Mouse (Mus musculus): Measurements from ENCODE around the gene Smndc1. TPM values are rescaled to one million over a fixed set of nuclear protein-coding genes. Genes with fewer than 3 reads are reported as not detected.
A peak's percentile ranks its signal among the peaks of the same experiment; 100 is the strongest.

Smndc1 gene
- total RNA-seq, 2 experiments from 2014 or later, result 43.2 to 48.2 TPM

DNA sequence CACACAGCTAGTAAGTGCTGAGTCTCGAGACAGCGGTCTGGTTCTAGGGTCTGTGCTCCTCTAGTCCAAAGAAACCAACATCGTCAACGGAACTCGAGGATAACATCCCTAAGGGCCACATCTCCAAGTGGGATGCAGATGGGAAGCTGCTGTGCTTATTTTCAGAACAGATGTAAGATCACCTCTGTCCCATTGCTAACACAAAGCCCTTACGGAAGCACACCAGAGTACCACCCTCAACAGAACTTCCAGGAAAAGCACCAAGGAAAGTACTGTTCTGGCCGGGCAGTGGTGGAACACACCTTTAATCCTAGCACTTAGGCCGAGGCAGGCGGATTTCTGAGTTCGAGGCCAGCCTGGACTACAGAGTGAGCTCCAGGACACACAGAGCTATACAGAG, 12.0 kb downstream of the Smndc1 start:
- no peak for DNase-seq

DNA sequence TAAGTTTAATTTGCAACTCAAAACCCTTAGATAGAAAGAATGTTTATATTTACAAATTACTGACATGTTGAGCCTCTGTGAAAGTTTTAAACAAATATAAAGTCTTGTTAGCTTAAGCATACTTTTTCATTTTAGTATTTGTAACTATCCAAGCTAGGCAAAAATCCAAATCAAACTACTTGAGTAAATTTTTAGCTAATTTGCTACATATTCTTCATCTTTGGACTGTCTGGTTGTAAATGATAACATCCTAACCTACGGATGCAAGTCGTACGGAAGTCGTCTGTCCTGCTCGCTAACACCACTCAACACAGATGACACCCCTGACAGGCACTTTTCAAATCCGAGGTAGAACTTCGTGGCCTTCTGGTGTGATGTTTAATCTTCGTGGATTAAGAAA, 12.7 kb downstream of the Smndc1 start:
- no peak for DNase-seq

DNA sequence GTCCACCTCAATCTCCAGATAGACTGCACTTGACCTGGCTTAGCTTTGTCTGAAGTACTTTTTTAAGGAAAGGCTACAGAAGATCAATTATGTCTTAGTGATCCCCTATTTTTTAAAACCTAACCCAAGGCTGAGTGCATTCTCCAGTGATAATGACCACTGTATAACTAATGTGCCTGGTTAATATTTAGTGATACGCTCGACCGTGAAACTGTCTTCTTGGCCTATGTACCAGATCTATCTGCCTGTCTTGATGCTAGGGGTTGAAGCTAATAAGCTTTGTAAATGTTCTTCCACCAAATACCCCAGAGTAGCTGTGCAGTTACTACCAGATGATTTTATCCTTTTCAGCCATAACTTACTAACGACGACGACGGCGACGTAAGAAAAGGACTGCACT, 14.6 kb downstream of the Smndc1 start:
- no peak for DNase-seq

DNA sequence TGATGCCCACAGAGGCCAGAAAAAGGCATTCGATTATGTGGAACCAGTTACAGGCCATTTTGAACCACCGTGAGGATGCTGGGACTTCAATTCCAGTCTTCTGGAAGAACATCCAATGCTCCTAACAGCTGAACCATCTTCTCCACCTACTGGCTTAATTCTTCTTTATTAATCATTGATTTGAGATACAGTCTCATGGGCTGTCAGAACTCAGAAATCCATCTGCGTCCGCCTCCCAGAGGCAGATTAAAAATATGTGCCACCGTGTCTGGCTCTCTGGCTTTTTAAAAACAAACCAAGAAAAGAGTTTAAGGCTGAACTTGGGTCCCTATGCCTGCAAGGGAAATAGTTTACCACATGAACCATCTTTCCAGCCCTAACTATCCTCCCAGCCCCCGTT, 15.1 kb downstream of the Smndc1 start:
- no peak for DNase-seq

DNA sequence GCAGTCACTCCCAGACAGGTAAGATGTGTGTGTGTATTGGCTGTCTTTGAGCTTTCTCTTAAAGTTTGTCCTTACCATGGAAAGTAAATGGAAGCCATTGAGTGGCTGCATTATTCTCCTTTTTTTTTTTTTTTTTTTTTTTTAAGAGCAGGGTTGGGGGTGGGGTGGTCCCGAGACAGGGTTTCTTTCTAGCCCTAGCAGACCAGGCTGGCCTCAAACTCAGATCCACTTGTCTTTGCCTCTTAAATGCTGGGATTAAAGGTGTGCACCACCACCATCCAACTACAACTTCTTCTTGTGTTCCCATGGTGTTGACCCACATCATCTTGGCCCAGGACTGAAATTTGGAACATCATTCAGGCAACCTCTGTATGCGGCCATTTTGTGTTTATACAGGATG, 16.8 kb downstream of the Smndc1 start:
- no peak for DNase-seq

DNA sequence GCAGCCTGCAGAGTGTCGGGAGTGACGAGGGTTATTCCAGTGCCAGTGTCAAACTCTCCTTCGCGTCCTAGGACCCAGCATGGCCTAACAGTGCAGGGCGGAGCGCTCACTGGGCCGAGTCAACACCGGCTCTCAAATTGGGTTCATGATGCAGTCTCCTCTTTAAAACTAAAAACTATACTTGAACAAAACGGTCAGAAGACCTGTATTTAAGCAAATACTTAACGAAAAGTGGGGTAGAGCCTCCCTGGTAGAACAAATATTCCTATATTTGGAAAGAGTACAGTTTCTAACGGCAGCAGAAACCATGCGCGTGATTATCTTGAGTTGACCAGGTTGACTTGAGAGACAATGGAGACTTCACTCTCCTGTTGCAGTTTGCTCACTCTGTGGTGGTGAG, 18.7 kb downstream of the Smndc1 start, which contains the start of gene Gm10197:
Gene Gm10197, minus strand, starts transcription at position 101 of the 400 bp plus-strand sequence.
- DNase-seq, result no peak

DNA sequence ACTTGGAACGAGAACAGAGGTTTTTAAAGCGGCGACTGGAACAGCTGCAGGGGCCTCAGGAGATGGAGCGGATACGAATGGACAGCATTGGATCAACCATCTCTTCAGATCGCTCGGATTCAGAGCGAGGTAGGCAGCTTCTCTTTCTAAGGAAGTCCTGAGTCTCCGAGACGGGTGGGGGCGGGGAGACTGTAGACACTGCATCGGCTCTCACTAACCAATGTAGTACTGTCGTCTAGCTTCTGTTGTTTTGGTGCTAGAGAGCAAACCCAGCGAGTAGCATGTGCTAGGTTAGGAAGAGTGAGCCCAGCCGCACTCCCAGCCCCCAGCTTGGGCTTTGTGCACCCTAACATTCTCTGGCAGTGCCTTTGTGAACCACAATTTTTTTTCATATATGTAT, 20.1 kb downstream of the Smndc1 start:
- DNase-seq, result no peak

DNA sequence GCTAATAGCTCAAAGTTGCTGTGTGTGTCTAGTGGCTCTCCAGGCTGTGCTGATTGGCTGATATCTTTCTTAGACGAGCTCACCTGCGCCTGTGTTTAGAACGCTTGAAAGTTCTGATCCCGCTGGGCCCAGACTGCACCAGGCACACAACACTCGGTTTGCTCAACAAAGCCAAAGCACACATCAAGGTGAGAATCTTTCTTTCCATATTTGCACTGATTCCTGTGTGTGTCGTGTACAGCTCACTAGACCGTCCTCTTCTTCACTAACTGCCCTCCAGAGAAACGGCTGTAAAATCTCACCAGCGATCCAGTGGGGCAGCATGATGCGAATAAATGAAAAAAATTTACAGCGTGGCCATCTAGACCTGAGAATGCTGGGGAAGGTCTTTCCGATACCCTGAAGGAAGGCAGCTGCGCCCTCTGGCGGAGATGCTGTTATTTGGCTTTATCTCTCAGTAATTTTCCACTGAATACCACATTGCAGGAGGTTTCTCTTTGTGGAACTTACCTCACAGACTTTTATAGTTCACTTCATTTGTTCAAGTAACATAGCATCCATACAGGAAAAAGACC, 20.8 kb downstream of the Smndc1 start:
- peak; percentile 89 for DNase-seq

DNA sequence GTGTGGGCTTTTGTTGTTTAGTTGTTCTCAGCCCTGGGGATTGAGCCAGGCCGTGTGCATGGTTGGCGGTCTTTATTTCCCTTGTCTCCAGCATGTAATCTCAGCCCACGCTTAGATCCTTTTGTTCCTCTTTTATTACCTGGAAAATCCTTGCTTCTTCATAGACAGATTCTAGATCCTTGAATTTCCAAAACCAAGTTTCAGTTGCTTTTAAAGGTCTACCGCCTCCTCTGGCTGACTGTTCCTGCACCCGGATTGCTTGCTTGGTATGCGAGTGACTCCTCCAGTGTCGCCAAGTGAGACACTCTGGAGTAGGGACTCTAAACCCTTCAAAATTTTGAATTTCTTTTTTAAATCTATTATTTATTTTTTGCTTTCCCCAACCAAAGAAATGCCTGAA, 23.5 kb downstream of the Smndc1 start:
- no peak for DNase-seq

DNA sequence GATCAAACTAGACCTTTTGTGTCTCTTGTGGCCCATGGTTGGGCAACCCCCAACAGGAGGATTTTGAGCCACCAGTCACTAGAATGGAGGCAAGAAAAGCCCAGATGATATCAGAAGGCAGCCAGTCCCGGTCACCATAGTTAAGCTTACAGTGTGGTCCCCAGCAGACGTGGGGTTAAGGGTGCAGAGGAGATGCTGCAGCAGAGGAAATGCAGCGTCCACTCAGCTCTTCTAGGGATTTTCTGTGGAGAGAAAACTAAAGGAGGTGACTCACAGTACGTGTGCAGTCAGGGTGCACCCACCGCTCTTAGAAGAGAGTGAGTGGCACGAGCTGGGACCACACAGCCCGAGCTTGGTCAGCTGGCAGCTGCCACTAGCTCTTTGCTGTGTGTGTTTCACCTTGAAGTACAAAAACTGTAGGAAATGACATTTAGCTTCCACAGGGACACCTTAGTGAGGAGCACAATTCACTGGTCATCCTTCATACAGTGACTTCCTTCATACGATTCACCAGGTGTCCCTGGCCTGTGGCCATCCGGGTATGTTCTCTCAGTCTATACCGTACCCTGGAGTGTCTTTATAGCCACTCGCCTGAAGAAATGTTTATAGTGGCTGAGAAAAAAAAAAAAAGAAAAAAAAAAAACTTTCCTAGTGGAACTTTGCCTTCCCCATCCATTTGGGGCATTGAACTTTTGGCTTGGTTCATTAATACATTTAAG, 24.2 kb downstream of the Smndc1 start:
- no peak for DNase-seq

DNA sequence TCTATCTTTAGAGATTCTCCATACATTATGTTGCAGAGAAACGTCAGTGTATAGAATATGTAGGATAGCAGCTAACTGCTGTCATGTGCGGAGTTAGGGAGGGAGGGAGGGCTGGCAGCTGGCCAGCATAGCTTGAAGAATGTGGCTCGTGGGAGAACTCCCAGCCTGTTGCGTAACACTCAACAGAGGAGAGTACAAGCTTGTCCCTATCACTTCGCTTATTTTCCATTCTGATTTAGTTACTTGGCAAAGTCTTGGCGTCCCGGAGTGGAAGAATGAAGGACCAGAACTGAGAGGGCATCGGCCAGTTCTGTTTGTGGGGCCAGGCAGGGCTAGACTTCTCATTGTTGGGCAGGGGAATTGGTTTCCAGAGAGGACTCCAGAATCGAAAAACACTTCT, 25.4 kb downstream of the Smndc1 start:
- peak; percentile 66 for DNase-seq

DNA sequence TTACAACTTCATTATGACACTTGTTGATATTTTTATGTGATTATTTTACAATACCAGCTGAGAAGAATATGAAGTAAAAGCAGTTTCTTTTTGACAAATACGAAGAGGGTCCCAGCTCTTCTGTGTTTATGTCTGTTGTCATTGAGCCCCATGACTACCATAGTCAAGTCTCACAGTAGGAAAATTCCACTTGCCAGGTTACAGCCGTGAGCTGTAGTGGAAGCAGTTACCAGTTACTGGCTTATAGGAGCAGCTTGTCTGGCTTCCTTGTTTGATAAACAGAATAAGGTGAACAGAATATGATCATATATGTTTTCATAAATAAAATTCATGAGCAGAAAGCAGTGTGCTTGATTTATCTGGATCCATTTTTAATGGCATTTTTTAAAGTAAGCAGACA, 25.8 kb downstream of the Smndc1 start:
- no peak for DNase-seq

DNA sequence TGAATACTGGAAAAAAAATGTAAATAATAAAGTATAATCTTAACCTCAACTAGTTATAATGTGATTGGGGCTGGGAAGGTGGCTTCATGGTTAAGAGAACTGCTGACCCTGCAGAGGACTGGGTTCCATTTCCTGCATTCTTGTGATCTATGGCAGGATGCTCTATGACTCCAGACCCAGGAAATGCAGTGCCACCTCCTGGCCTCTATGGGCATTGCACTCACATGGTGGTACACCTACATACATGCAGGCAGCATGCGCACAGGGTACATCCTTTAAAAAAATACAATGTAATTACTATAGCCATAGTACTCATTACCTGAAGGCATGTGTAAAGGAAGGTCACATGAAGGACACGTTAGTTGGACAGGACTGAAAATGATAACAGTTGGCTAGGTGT, 27.4 kb downstream of the Smndc1 start:
- DNase-seq, result peak; percentile 61

DNA sequence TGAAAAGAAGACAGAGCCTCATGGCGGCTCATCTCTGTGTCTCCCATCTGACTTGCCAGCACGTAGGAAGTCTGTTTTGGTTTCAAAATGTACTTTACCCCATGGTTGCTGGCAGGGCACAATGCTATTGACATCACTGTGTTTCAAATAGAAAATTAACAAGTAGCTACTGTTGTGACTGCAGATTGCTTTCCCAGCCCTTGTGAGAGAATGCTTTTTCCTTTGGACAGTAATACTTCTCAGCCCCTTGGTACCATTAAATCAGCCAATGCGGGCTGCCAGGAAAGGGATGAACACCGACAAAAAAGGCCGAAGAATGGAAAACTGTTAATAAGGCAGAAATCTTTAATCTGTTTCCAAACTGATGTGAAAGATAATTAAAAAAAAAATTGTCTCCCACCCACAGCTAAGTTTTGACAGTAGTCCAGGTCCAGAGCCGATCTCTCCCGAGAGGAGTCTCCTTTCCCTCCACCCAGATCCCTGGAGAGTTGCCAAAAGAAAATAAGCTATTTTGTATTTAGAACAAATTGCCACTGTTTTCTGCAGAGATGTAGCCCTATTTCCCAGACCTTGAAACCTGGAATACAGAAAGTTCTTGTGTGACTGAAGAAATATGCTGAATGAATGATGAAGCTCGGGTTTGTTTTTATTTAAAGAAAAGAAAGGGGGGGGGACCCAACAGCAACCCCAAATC, 30.0 kb downstream of the Smndc1 start:
- DNase-seq, result no peak

DNA sequence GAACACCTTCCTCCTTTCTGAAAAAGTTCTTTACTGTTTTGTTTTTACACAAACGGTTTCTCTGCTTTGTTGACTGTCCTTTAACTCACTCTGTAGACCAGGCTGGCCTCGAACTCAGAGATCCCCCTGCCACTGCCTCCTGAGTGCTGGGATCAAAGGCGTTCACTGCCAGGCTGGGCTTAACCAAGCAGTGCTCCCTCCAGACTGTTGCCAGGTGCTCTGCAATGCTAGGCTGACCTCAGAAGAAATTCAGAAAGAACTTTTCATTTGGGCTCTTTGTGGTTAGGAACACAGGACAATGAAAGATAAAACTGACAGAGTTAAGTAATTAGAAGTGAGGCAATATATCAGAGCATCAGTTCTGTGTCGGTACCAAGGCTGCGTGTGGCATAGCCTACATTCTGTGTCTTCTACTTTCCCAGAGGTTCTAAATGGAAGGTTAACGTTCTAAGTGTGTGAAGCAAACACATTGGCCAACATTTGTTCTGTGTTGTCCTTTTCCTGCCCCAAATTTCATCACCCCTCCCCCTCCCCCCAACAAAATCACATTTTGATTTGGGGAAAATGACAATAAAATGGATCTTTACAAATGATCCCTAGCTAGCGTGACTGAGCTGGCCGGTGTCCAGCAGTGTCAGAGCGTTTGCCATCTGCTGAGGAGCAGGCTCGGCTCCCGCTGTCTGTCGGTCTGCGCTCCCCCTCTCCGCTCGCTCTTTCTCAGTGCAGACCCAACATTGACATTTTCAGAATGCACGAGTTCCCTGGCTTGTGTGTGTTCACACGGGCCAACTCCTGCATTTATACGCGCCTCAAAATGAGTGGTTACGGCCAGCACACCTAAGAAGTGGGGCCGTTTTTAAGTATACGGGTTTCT, 31.0 kb downstream of the Smndc1 start:
- peak; percentile 64 for DNase-seq

DNA sequence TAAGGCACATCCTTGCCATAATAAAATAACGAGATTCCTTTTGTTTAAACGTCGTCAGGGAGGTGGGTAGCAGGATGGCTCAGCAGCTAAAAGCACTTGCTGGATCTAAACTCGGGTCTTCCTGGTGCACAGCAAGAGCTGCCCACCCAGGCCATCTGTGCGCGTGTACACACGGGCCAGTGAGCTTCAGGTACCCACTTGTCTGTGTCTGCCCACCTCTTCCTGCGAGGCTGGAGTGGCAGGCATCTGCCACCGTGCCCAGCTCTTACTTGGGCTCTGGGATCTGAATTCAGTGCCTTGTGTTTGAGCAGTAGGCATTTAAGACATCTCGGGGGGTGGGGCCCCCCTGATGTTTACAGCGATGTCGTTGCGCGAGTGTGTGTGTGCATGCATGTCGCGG, 35.3 kb downstream of the Smndc1 start:
- no peak for DNase-seq

DNA sequence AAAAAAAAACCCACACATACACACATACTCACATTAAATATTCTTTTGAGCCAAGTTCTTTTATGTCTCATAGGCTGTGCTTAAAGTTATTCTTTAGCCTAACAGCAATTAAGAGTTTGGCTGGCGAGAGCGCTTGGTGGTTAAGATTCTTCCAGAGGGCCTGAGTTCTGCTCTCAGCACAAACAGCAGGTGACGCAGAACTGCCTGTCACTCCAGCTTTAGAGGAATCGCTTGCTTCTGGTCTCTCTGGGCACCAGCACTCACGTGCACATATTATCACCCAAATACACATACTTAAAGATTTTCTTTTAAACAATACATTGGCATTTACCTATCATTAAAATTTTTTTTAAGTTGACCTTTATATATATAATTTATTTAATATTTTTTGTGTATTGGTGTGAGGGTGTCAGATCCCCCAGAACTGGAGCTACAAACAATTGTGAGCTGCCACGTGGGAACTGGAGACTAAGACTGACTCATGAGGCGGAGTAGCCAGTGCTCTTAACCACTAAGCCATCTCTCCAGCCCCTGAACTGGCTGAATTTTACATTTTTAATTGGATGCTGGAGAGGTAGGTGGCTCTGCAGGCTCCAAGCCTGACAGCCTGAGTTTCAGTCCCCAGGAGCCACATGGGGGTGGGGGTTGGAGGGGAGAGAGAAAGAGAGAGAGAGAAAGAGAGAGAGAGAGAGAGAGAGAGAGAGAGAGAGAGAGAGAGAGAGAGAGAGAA, 35.9 kb downstream of the Smndc1 start:
- no peak for DNase-seq

DNA sequence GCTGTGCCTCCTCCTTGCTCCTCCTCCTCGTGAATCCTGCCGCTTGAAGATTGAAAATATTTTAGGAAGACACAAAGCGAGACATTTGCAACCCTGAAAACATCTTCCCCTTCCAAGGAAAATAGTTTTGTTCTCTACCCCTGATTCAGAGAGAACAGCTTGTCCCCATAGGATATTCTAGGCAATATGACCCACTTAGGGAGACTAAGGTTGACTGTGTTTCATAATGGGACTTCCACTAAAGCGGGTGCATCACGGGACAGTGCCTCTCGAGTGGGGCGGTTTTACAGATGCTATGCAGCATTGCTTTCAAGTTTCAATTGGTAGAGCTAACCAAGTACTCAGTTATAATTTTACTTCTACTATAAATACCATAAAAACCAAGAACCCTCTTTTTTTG, 36.5 kb downstream of the Smndc1 start:
- no peak for DNase-seq

DNA sequence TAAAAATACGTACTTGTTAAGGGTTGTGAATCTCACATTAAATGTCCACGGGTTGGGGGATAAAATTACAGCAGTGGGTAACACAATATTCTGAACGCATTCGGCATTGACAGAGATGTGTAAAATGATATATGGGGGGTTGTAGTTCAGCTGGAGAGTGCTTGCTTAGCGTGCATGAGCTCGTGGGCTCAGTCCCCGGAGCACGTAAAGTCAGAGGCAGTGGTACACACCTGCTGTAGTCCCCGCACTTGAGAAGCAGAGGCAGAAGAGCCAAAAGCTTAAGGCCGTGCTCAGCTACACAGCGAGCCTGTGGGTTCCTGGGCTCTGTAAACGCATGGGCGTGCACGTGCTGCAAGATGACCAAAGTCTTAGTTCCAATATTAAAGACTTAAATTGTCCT, 44.6 kb downstream of the Smndc1 start:
- no peak for DNase-seq

DNA sequence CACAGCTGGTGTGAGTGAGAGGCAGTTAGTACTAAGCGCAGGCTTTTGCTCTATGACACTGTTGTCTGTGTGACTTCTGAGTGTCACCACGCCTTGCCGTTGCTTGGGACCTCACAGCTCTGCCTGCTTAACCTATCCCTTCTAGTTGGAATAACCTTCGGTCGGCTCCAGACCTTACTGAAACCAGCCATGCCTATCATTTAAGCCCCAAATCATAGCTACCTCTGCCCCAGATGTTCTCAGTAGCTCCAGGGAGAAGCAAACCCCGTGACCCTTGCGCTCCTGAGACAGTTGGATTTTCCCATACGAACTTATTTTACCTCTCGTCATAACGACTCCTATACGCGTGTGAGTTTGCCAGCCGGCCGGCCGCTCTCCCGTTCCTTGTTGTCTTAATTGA, 46.3 kb downstream of the Smndc1 start:
- no peak for DNase-seq

DNA sequence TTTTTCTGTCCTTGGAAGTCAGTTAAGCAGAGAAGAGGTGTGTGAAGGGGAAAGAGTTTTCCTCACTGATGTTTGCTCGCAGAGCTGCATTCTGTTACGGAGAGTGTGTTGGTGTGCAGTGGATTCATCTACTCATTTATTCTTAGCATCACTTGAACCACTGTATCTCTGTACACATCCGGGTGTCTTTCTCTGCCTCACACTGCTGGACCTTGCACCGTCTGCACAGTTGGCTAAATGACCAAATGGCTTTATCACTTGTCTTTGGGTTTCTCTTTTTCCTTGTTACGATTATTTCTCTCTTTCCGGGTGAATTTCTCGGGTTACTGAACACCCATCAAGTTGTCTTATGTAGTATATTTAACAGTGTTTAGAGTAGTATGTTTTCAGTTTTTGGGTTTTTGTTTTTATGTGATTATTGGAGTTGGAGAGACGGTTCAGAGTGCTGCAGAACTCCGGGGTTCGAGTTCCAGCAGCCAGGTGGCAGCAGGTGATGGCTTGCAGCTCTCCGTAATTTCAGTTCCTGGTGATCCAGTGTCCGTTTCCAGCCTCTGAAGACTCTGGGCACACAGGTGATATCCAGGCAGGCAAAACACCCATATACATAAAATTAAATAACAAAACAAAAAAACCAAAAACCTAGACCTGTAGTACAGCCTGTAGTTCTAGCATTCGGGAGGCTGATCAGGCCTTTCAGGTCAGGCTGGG, 47.0 kb downstream of the Smndc1 start:
- DNase-seq, result no peak

DNA sequence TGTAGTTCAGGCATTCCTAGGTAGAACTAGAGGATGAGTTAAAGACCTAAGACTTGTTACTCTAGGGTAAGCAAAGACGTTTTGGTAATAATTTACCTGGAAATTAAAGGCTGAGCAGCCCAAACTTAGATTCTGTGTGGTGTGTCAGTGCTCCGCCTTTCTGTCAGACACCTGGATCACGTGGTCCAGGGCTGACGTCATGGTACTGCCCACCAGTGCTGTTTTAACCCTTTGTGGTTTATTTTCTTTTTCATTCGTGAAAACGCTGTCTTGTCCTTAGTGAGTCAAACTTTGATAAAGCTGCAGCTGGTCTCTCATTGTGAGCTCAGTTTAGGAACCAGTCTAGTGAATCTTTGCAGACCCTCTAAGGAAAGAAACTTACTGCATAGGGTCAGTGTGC, 50.0 kb downstream of the Smndc1 start:
- DNase-seq, result peak; percentile 34
